Mouse (Mus musculus): ENCODE results near the gene Nos1ap.

DNA sequence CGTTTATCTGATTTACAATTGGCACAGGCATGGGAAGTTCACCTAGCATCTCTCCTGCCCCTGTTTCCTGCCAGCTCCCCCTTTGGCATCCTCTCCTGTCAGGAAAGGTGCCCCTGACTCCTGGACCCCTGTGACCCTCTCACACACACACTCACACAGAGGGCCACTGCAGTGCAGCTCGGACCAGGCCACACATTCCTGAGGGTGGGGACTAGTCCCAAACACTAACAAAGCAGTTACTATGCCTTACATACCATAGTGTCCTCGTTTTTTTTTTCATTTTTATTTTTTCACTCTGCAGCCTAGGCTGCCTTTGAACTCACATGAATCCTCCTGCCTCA lies 110.2 kb downstream of the Nos1ap start:
- TF ChIP-seq POLR2A (IDR thresholded peaks at IDR 0.05; ENCODE audit: borderline replicate concordance, extremely low read depth, insufficient read depth, insufficient read length, poor library complexity, severe bottlenecking) (no peak), CTCF (IDR thresholded peaks at IDR 0.05; ENCODE audit: borderline replicate concordance, extremely low read depth, insufficient read depth, insufficient read length) (no peak)
